Mouse (Mus musculus): ENCODE data around the gene Dgkd. TPM values are rescaled to one million over a fixed set of nuclear protein-coding genes. Genes with fewer than 3 reads are reported as not detected.

The Dgkd gene
- 100 to 1,000 TPM; 413 to 500 TPM for total RNA-seq (2023)

DNA sequence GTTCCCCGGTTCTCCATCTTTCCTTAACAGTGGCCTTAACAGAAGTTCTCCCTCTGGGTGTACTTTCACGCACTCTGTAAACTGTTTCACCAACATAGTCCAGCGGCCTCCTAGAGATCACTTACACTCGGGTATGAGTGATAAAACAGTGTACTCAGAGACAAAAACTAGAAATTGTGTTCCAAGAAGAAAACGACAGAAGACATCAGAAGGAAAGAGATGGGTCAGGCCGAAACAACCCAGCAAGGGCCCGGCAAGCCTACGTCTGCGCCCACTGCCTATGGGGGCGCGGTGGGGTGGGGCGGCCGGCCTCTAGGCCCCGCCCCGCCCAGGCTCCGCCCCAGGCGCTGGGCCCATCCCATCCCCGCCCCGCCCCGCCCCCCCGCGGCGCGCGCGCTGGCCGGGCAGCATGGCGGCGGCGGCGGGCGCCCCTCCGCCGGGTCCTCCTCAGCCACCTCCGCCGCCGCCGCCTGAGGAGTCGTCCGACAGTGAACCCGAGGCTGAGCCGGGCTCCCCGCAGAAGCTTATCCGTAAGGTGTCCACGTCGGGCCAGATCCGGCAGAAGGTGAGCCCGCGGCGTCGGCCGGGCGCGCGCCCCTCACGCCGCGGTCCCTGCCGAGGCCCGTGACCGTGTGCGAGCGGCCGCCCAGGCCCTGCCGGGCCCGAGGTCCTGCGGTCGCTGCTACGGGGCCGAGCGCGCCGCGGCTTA, at the start of gene Dgkd:
Gene Dgkd (plus strand): TSS at position 396 of the 709 bp plus-strand sequence.

DNA sequence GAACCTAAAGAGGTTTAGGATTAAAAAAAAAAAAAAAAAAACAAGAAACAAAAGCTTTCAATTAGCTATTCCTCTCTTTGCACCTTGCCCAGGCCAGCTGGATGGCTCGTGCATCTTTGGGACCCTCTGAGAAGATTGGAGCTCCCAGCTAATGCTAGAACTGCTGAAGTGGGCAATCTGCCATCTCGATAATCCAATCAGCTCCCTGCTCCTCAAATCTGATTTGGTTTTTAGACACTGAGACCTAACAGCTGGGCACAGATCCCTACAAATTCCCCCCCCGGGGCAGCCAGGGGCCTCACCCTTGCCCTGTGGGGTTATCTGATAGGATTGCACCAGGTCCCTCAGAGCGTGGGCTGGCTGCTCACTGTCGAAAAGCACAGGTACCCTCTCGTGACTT, 49.5 kb upstream of the Dgkd start, which contains the start of gene Sag:
Gene Sag (plus strand): TSS at position 105 of the 400 bp plus-strand sequence.

Other genes starting within 250 kb of the Dgkd start
- 100 to 1,000 TPM; 689 to 737 TPM for gene Inpp5d, start 233.0 kb upstream of the Dgkd start, total RNA-seq (2023)
- gene Atg16l1, start 97.4 kb upstream of the Dgkd start, total RNA-seq (2023): 100 to 1,000 TPM; 109 to 115 TPM
- 1 to 10 TPM; 8.9 to 9.6 TPM for gene Sag, start 49.6 kb upstream of the Dgkd start, total RNA-seq (2023)
- 10 to 100 TPM; 23.5 to 26.5 TPM for gene Usp40, start 155.3 kb downstream of the Dgkd start, total RNA-seq (2023)
- gene Ugt1a10, start 202.1 kb downstream of the Dgkd start, total RNA-seq (2023): not detected
- not detected for gene Ugt1a9, start 217.5 kb downstream of the Dgkd start, total RNA-seq (2023)
- gene Ugt1a8, start 234.5 kb downstream of the Dgkd start, total RNA-seq (2023): not detected
- under 1 TPM in 1 of 2 experiments, not detected in 1; 0.17 TPM for gene Ugt1a7c, start 241.8 kb downstream of the Dgkd start, total RNA-seq (2023)
- not detected for gene Ugt1a6b, start 250.0 kb downstream of the Dgkd start, total RNA-seq (2023)